Mouse (Mus musculus) kidney, adult 9 months (tissue): Measurements from ENCODE around the gene Vmp1.

Experiments used
- DNase-seq: peaks from one replicate; pipeline ENCODE4 v3.0.0; 2022

Gene Vmp1

DNA sequence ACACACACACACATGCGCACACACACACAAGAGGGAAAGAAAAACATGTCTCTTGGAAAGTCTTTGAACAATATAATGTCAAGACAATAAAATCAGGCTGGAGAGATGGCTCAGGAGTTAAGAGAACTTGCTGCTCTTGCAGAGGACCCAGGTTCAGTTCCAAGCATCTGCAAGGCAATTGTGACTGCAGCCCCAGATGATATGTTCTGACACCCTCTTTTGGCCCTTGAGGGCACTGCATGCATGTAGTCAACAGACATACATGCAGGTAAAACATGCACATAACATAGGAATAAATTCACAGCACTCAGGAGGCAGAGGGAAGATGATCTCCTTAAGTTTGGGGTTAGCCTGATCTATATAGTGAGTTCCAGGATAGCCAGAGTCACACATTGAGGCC is 136.2 kb downstream of the Vmp1 start:
- DNase-seq: no peak

- no peak for DNase-seq
Measured at GRCm38 (mm10) chr11:86545556-86545955, 138.1 kb downstream of the Vmp1 start.

DNA sequence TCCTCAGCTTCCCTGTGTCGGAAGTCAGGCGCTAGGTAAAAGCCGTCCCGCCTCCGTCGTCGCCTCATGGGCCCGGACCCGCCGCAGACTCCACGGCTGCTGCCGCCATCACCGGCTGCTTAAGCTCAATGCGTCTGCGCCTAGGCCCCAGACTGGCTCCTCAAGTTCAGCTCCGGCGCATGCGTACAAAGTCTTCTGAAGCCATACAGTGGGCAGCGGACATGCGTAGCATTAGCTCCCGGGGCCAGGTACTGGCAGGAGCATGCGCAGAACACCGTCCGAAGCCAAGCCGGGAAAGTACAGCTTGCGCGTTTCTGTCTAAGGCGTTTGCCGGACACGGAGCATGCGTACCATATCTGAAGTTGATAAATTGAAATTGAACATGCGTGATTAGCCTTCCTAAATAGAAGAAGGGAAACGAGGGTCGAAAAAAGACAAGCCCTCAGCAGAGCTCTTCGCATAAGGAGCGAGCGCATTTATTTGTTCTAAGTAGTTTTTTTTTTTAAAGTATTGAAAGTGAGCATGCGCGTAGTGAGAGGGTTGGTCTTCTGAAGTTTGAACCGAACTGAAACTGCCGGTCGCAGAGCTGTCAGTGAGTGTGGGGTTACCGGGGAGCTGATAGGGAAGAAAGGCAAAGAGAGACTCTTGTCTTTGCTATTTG is 138.9 kb downstream of the Vmp1 start, which contains the start of the genes Rps6kb1 and Tubd1:
TSS of gene Rps6kb1 (minus strand) at position 167 of the 661 bp plus-strand sequence.
TSS of gene Tubd1 (plus strand) at position 353 of the 661 bp plus-strand sequence.
- DNase-seq: peak; percentile 100

DNA sequence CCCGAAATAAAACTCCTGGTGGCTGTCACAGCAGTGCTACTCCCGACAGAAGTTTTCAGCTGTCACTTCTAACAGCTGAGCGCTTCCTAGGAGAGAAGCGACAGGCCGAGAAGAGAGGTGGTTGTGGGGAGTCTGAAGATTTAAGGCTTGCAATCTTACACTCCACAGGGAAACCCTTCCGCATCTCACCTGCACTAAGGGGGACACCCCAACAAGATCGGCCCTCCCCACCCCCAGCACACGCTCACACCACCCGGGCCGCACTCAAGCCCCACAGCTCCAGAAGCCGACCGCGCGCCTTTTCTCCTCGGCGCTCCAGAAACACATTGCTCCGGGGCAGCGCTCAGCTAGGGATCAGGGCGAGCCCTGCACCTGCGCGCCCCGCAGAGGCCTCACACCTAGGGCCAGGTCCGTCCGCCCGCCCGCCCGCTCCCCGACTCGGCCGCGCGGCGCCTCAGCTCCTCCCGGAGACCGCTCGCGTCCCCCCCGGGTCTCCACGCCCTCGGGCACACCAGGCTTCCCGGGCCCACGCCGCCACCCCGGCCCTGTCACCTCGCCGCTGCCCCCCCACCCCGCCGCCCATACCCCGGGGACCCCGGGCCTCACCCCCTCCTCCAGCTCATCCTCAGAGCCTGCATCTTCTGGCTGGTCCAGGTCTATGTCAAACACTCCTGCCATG is 139.5 kb downstream of the Vmp1 start:
- peak; percentile 45 for DNase-seq

DNA sequence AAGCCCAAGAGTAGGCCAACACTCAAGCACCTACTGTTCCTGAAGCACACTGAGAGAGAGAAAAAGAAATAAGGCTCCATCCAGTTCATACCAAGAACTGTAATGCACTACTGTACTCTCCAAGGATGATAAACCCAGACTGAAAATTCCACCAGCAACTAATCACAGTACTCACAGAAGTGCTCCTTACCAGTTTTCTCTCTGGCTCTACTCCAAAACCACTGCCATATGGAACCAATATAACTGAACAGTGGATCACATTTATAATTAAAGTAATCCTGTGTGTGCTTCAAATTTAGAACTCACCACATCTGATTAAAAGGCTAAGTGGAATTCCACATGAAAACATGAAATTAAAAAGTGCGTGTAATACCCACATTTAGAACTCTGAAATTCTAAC is 140.8 kb downstream of the Vmp1 start:
- DNase-seq: no peak

- no peak for DNase-seq
Measured at GRCm38 (mm10) chr11:86540476-86540845, 143.2 kb downstream of the Vmp1 start.

GRCm38 (mm10) chr11:86539716-86540475 is 143.7 kb downstream of the Vmp1 start:
- DNase-seq: no peak

GRCm38 (mm10) chr11:86538786-86539185 is 144.8 kb downstream of the Vmp1 start:
- no peak for DNase-seq

DNA sequence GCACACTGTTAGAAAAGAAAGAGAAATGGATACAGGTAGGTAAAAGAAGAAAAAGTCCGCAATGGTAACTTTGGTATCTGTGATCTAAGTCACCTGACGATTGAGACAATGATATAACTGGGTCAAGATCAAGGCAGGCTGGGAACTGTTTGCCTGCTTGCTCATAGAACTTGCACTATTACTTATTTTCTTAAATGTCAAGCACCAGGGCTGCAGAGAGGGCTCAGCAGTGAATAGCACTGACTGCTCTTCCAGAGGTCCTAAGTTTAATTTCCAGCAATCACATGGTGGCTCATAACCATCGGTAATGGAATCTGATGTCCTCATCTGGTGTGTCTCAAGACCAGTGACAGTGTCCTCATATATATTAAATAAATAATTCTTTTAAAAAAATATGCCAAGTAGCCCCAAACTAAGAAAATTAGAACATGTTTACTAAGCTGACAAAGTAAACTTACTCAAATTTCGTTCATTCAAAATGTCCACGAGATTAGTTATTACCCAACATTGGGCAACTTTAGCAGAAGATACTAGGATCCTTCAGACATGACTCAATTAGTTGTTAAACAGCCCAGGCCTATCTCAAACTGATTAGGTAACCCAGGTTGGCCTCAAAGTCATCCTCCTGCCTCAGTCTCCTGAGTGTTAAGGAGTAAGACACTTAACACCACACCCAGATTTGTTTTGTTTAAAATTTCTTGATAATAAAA is 149.3 kb downstream of the Vmp1 start:
- DNase-seq: no peak
